Mouse (Mus musculus) hematopoietic multipotent progenitor cell, adult 10-12 weeks (in vitro differentiated cells): Measurements from ENCODE around the gene Uso1. TPM values are rescaled to one million over a fixed set of nuclear protein-coding genes. Genes with fewer than 3 reads are reported as not detected.

Source experiments
- polyA plus RNA-seq: library from polyadenylated mRNA; stranded (reverse); fragments of >175 nt; gene quantifications from 2 replicates; pipeline ENCODE4 v1.2.3, GENCODE M21; 2012; ENCODE audit warnings: low replicate concordance

Uso1 gene
- 6.1 and 37.8 TPM in 2 replicates for polyA plus RNA-seq

GRCm38 (mm10) chr5:92137239-92138046 lies at the start of gene Uso1:
Uso1 (plus strand) TSS chr5:92137938.

GRCm38 (mm10) chr5:92215308-92215707 lies 77.6 kb downstream of the Uso1 start, which contains the start of gene U90926:
U90926 (minus strand) TSS chr5:92215408.

Other genes with a start within 250 kb of the Uso1 start
- 14.4 and 21.3 TPM in 2 replicates for gene Rchy1, start 174.9 kb upstream of the Uso1 start, polyA plus RNA-seq
- 0.34 TPM in 1 of 2 replicates, not detected in the other for gene Odaph, start 150.5 kb upstream of the Uso1 start, polyA plus RNA-seq
- 0.13 and 0.58 TPM in 2 replicates for gene Cdkl2, start 94.1 kb upstream of the Uso1 start, polyA plus RNA-seq
- 16.5 and 19.7 TPM in 2 replicates for gene G3bp2, start 54.2 kb upstream of the Uso1 start, polyA plus RNA-seq
- gene U90926, start 77.5 kb downstream of the Uso1 start, polyA plus RNA-seq, result not detected in 2 replicates
- 0.18 TPM in 1 of 2 replicates, not detected in the other for gene Ppef2, start 118.3 kb downstream of the Uso1 start, polyA plus RNA-seq
- gene Naaa, start 140.2 kb downstream of the Uso1 start, polyA plus RNA-seq, result 43.7 and 90.0 TPM in 2 replicates
- gene Sdad1, start 172.5 kb downstream of the Uso1 start, polyA plus RNA-seq, result 25.8 and 35.6 TPM in 2 replicates
- 1.4 and 4.7 TPM in 2 replicates for gene Cxcl9, start 190.1 kb downstream of the Uso1 start, polyA plus RNA-seq
- 0.28 TPM in 1 of 2 replicates, not detected in the other for gene Art3, start 193.9 kb downstream of the Uso1 start, polyA plus RNA-seq
- 0.81 TPM in 1 of 2 replicates, not detected in the other for gene Cxcl10, start 211.0 kb downstream of the Uso1 start, polyA plus RNA-seq